Comparison of ENCODE assay signal across 11 mouse cellular contexts in genomic region chr7:25150151-25150663, GRCm38 (mm10). TPM values are rescaled to one million over a fixed set of nuclear protein-coding genes. Genes with fewer than 3 reads are reported as not detected.
DNase-seq lines count a peak whose midpoint lies in the region; ATAC-seq and TF ChIP-seq lines count a peak whose summit lies in the region.
"Had no signal": no experiment of that assay in that cellular context is flagged by ENCODE, and none has a peak within 500 bp of the region (broad histone marks: within the 10 kb centered on the region; RNA-seq: fewer than 3 reads in every experiment).

No protein-coding gene starts in this region.

- peaks cover 31% of the 10 kb centered on the region for H3K4me1 ChIP-seq in intestine, embryonic 14.5 days (replicated peaks; ENCODE audit: control insufficient read depth, insufficient read depth, low read length)
- H3K4me1 ChIP-seq in intestine, postnatal 0 days (replicated peaks; ENCODE audit: control insufficient read depth, insufficient read depth, low read length), result no peaks in the 10 kb centered on the region; the same call in 1 of the 2 replicates
- peaks cover 57% of the 10 kb centered on the region for H3K4me1 ChIP-seq in limb, embryonic 15.5 days

- whole genome bisulfite sequencing in intestine, embryonic 14.5 days, result 0% methylated on average over 7 of the region's 18 CpGs
- WGBS in intestine, postnatal 0 days, result under 1% methylated on average over 10 of the region's 18 CpGs
- WGBS in limb, embryonic 15.5 days, result 3% methylated on average over 15 of the region's 18 CpGs

- peak; percentile 67 for ATAC-seq in intestine, embryonic 14.5 days (replicated peaks; ENCODE audit: low FRiP score, low TSS enrichment, low read depth)
- ATAC-seq in intestine, postnatal 0 days, result no peak
- ATAC-seq in limb, embryonic 15.5 days (ENCODE audit: insufficient number of reproducible peaks, low FRiP score, low TSS enrichment, low read depth), result no peak

- H3K4me2 ChIP-seq in intestine, embryonic 14.5 days (ENCODE audit: low read length), result peak overlapping the region; percentile 22; the same call in 1 of the 2 replicates
- no peak overlapping the region for H3K4me2 ChIP-seq in intestine, postnatal 0 days (replicated peaks; ENCODE audit: low read depth)
- H3K4me2 ChIP-seq in limb, embryonic 15.5 days, result 0 out of 2 replicates have a peak overlapping the region, but pooled peaks have one; percentile 25
- H3K4me2 ChIP-seq: lung, embryonic 14.5 days had no signal

- 0 out of 2 replicates have a peak, but pooled peaks cover 6% of the 10 kb centered on the region for H3K27me3 ChIP-seq in intestine, embryonic 14.5 days (replicated peaks; ENCODE audit: control insufficient read depth, insufficient read depth, low read length)
- peaks cover 7% of the 10 kb centered on the region for H3K27me3 ChIP-seq in intestine, postnatal 0 days (replicated peaks; ENCODE audit: control insufficient read depth, insufficient read depth, low read length)
- peaks cover 29% of the 10 kb centered on the region; the same call in 1 of the 2 replicates for H3K27me3 ChIP-seq in limb, embryonic 15.5 days

- no peaks in the 10 kb centered on the region for H3K9me3 ChIP-seq in intestine, embryonic 14.5 days (ENCODE audit: control insufficient read depth, low read length)
- H3K9me3 ChIP-seq in intestine, postnatal 0 days (ENCODE audit: control insufficient read depth), result no peaks in the 10 kb centered on the region
- H3K9me3 ChIP-seq in limb, embryonic 15.5 days, result no peaks in the 10 kb centered on the region

- TF ChIP-seq CTCF in intestine, postnatal 0 days (IDR thresholded peaks at IDR 0.05; ENCODE audit: low read depth), result no peak

- H3K36me3 ChIP-seq in intestine, embryonic 14.5 days (ENCODE audit: control insufficient read depth, insufficient read depth, low read length), result no peaks in the 10 kb centered on the region
- no peaks in the 10 kb centered on the region for H3K36me3 ChIP-seq in intestine, postnatal 0 days (ENCODE audit: control insufficient read depth, insufficient read depth)
- no peaks in the 10 kb centered on the region for H3K36me3 ChIP-seq in limb, embryonic 15.5 days

- H3K9ac ChIP-seq in intestine, embryonic 14.5 days (ENCODE audit: low read length), result no peak overlapping the region
- H3K9ac ChIP-seq in intestine, postnatal 0 days (ENCODE audit: low read depth, low read length), result no peak overlapping the region
- no peak overlapping the region for H3K9ac ChIP-seq in limb, embryonic 15.5 days
- H3K9ac ChIP-seq: lung, embryonic 14.5 days had no signal

- H3K4me3 ChIP-seq in intestine, embryonic 14.5 days (ENCODE audit: low read depth, low read length), result no peak overlapping the region
- no peak overlapping the region for H3K4me3 ChIP-seq in intestine, postnatal 0 days (ENCODE audit: low read depth, low read length)
- no peak overlapping the region for H3K4me3 ChIP-seq in limb, embryonic 15.5 days
- H3K4me3 ChIP-seq: myocyte had no signal

- H3K27ac ChIP-seq in intestine, embryonic 14.5 days (ENCODE audit: low read depth), result 0 out of 2 replicates have a peak overlapping the region, but pooled peaks have one; percentile 6
- H3K27ac ChIP-seq in intestine, postnatal 0 days (ENCODE audit: low read depth, low read length), result no peak overlapping the region
- H3K27ac ChIP-seq in limb, embryonic 15.5 days, result no peak overlapping the region

- no peak for DNase-seq in intestine, embryonic 14.5 days (ENCODE audit: low spot score)
- peak; percentile 17 for DNase-seq in forelimb bud, embryonic 11.5 days (ENCODE audit: low read depth, low spot score)
- peak; percentile 73 for DNase-seq in retina, embryonic 14.5 days (ENCODE audit: low spot score)
- DNase-seq in frontal cortex, postnatal 25 days (ENCODE audit: low spot score in 2 of 2), result no peak
- DNase-seq in layer of hippocampus, adult 9-11 months, result no peak
- DNase-seq in heart, adult 9 months (ENCODE audit: low spot score in 2 of 2), result no peak
- DNase-seq: cerebellum, postnatal 25 days; lung, embryonic 14.5 days had no signal

RNA-seq across cellular contexts. Expression of gene Pou2f2, which starts 29.3 kb away (rescaled TPM):
- polyA plus RNA-seq in intestine, embryonic 14.5 days (2014; fragmentation: Nextera tagmentation; extraction: Ambion mirVana), result 2.1 and 2.2 TPM in 2 replicates
- 0.53 and 0.72 TPM in 2 replicates for polyA plus RNA-seq in intestine, postnatal 0 days (2015; fragmentation: Nextera tagmentation; extraction: Ambion mirVana)
- 1.1 and 1.4 TPM in 2 replicates for polyA plus RNA-seq in limb, embryonic 15.5 days (2015; fragmentation: Nextera tagmentation; extraction: Ambion mirVana)

Comparison
In these comparisons a context has a peak if more than half of its experiments do, and no peak if none do; other contexts are left out.
1. DNase-seq: peak in forelimb bud, embryonic 11.5 days (single experiment) and retina, embryonic 14.5 days (single experiment); none in intestine, embryonic 14.5 days (single experiment), frontal cortex, postnatal 25 days (0 of 2), layer of hippocampus, adult 9-11 months (single experiment) and heart, adult 9 months (0 of 2).